In genomic region chr6:96116534-96117272, GRCm38 (mm10) we compare ENCODE assay signal across 8 mouse cellular contexts. TPM values are rescaled to one million over a fixed set of nuclear protein-coding genes. Genes with fewer than 3 reads are reported as not detected.
A peak's percentile ranks its signal among the peaks of the same experiment; 100 is the strongest.
DNase-seq lines count a peak whose midpoint lies in the region; ATAC-seq and TF ChIP-seq lines count a peak whose summit lies in the region.

No protein-coding gene starts in this region.

- 0 out of 2 replicates have a peak, but pooled peaks have one; percentile 37 for ATAC-seq in cerebellum, adult (ENCODE audit: insufficient number of reproducible peaks, low FRiP score, low TSS enrichment)
- ATAC-seq in common myeloid progenitor, adult 5-6 weeks (replicated peaks; ENCODE audit: low read depth, poor library complexity, severe bottlenecking): peak; percentile 67
- ATAC-seq in kidney, embryonic 14.5 days (ENCODE audit: low FRiP score, low TSS enrichment): peak; percentile 90
- ATAC-seq in limb, embryonic 14.5 days (ENCODE audit: low FRiP score, low read depth): peak; percentile 56

- H3K4me1 ChIP-seq in heart, embryonic 10.5 days: 0 out of 2 replicates have a peak, but pooled peaks cover 4% of the 10 kb centered on the region
- H3K4me1 ChIP-seq in kidney, embryonic 14.5 days (ENCODE audit: control insufficient read depth, insufficient read depth, low read length): peaks cover 5% of the 10 kb centered on the region; the same call in 1 of the 2 replicates
- 0 out of 2 replicates have a peak, but pooled peaks cover 3% of the 10 kb centered on the region for H3K4me1 ChIP-seq in limb, embryonic 14.5 days (ENCODE audit: control insufficient read depth, insufficient read depth, low read length)

- peak overlapping the region; percentile 75 for H3K9ac ChIP-seq in kidney, embryonic 14.5 days (ENCODE audit: low read depth, low read length)
- H3K9ac ChIP-seq in limb, embryonic 14.5 days (ENCODE audit: low read depth, low read length, severe bottlenecking): peak overlapping the region; percentile 79

- no peak for DNase-seq in cerebellum, adult 11-12 months
- DNase-seq in heart, embryonic 10.5 days (ENCODE audit: low spot score): peak; percentile 83
- DNase-seq in limb, embryonic 14.5 days (ENCODE audit: low spot score): no peak
- peak; percentile 22 for DNase-seq in urinary bladder, adult 2 months (ENCODE audit: low spot score)

- H3K4me3 ChIP-seq in heart, embryonic 10.5 days: peak overlapping the region; percentile 64
- H3K4me3 ChIP-seq in kidney, embryonic 14.5 days (ENCODE audit: low read length): peak overlapping the region; percentile 61
- peak overlapping the region; percentile 62 for H3K4me3 ChIP-seq in limb, embryonic 14.5 days (replicated peaks; ENCODE audit: low read length)
- peak overlapping the region; percentile 33 for H3K4me3 ChIP-seq in myocyte

- no peaks in the 10 kb centered on the region for H3K79me2 ChIP-seq in myocyte (ENCODE audit: control insufficient read depth, insufficient read depth)

- H3K4me2 ChIP-seq in kidney, embryonic 14.5 days (replicated peaks; ENCODE audit: low read depth, low read length): peak overlapping the region; percentile 75
- H3K4me2 ChIP-seq in limb, embryonic 14.5 days (replicated peaks; ENCODE audit: low read depth, low read length, severe bottlenecking): peak overlapping the region; percentile 92
- H3K4me2 ChIP-seq in myocyte (ENCODE audit: low read depth): peak overlapping the region; percentile 72

- peak overlapping the region; percentile 67 for H3K27ac ChIP-seq in heart, embryonic 10.5 days
- peak overlapping the region; percentile 37; the same call in 1 of the 2 replicates for H3K27ac ChIP-seq in kidney, embryonic 14.5 days (ENCODE audit: low read depth, low read length)
- H3K27ac ChIP-seq in limb, embryonic 14.5 days (replicated peaks; ENCODE audit: low read depth, low read length): peak overlapping the region; percentile 22

- peak overlapping the region; percentile 63 for H3ac ChIP-seq in myocyte (ENCODE audit: control insufficient read depth, insufficient read length)

- H3K36me3 ChIP-seq in heart, embryonic 10.5 days: no peaks in the 10 kb centered on the region
- H3K36me3 ChIP-seq in kidney, embryonic 14.5 days (ENCODE audit: control insufficient read depth, insufficient read depth, low read length): no peaks in the 10 kb centered on the region
- no peaks in the 10 kb centered on the region for H3K36me3 ChIP-seq in limb, embryonic 14.5 days (ENCODE audit: control insufficient read depth, insufficient read depth, low read length)
- no peaks in the 10 kb centered on the region for H3K36me3 ChIP-seq in myocyte (ENCODE audit: control insufficient read depth, insufficient read depth)

- WGBS in heart, embryonic 10.5 days: 1% methylated on average over 32 of the region's 32 CpGs
- WGBS in kidney, embryonic 14.5 days: under 1% methylated on average over 31 of the region's 32 CpGs
- under 1% methylated on average over 32 of the region's 32 CpGs for WGBS in limb, embryonic 14.5 days

- no peak for TF ChIP-seq POLR2A in limb, embryonic 14.5 days (IDR thresholded peaks at IDR 0.05; ENCODE audit: borderline replicate concordance, extremely low read depth, insufficient read depth, insufficient read length)
- no peak for TF ChIP-seq POLR2A in myocyte (IDR thresholded peaks at IDR 0.05; ENCODE audit: insufficient read length, low read depth)

- no peaks in the 10 kb centered on the region for H3K9me3 ChIP-seq in heart, embryonic 10.5 days
- H3K9me3 ChIP-seq in kidney, embryonic 14.5 days (ENCODE audit: control insufficient read depth, low read length): no peaks in the 10 kb centered on the region
- no peaks in the 10 kb centered on the region for H3K9me3 ChIP-seq in limb, embryonic 14.5 days (ENCODE audit: control insufficient read depth, low read length)

- H3K27me3 ChIP-seq in heart, embryonic 10.5 days (ENCODE audit: insufficient read depth, poor library complexity, severe bottlenecking): no peaks in the 10 kb centered on the region; the same call in 1 of the 2 replicates
- no peaks in the 10 kb centered on the region for H3K27me3 ChIP-seq in kidney, embryonic 14.5 days (ENCODE audit: control insufficient read depth, insufficient read depth, low read length)
- no peaks in the 10 kb centered on the region for H3K27me3 ChIP-seq in limb, embryonic 14.5 days (ENCODE audit: control insufficient read depth, insufficient read depth, low read length)
- H3K27me3 ChIP-seq in myocyte (ENCODE audit: control insufficient read depth, insufficient read depth, insufficient read length): no peaks in the 10 kb centered on the region

TF ChIP-seq in myocyte, 11 proteins besides CTCF, POLR2A, EP300 and RAD21:
- TF ChIP-seq MYOD1 (IDR thresholded peaks at IDR 0.05; ENCODE audit: control insufficient read depth in 1 of 3, insufficient read length in 2 of 3, low read depth in 2 of 3) (no peak), E2F4 (IDR thresholded peaks at IDR 0.05; ENCODE audit: insufficient read depth) (no peak), USF1 (IDR thresholded peaks at IDR 0.05; ENCODE audit: low read depth) (no peak), SRF (IDR thresholded peaks at IDR 0.05; ENCODE audit: control insufficient read depth, insufficient read length, low read depth) (no peak), TCF3 (IDR thresholded peaks at IDR 0.05; ENCODE audit: insufficient read length, low read depth) (no peak), MAX (IDR thresholded peaks at IDR 0.05; ENCODE audit: low read depth) (no peak), CEBPB (IDR thresholded peaks at IDR 0.05; ENCODE audit: insufficient read depth, poor library complexity, severe bottlenecking) (no peak), MYOG (IDR thresholded peaks at IDR 0.05; ENCODE audit: control insufficient read depth in 1 of 3, insufficient read depth in 1 of 3, insufficient read length in 2 of 3, low read depth in 2 of 3) (no peak), TCF12 (IDR thresholded peaks at IDR 0.05; ENCODE audit: insufficient read depth, poor library complexity, severe bottlenecking) (no peak), REST (IDR thresholded peaks at IDR 0.05; ENCODE audit: insufficient read depth, insufficient read length) (no peak)

RNA-seq across cellular contexts. Expression of gene Fam19a1, which starts 3.7 kb away (rescaled TPM):
- total RNA-seq in common myeloid progenitor, adult 5-6 weeks (2017): not detected in 2 replicates
- 0.34 and 0.79 TPM in 2 replicates for polyA plus RNA-seq in heart, embryonic 10.5 days (2016; fragmentation: Nextera tagmentation; extraction: Ambion mirVana)
- 6.2 and 7.5 TPM in 2 replicates for polyA plus RNA-seq in kidney, embryonic 14.5 days (2014; fragmentation: Nextera tagmentation; extraction: Ambion mirVana)
- polyA plus RNA-seq in limb, embryonic 14.5 days (2012; rRNA removed): 0.89 and 1.0 TPM in 2 replicates
- polyA plus RNA-seq in limb, embryonic 14.5 days (2014; fragmentation: Nextera tagmentation; extraction: Ambion mirVana): 3.4 and 6.0 TPM in 2 replicates
- polyA plus RNA-seq in myocyte (2012; fragmentation: generic; extraction: Trizol): 0.02 TPM
- 0.04 and 0.18 TPM in 2 replicates for polyA plus RNA-seq in urinary bladder, adult 2 months (2012; rRNA removed)

RNA-seq across cellular contexts. Expression of gene 1700123L14Rik, which starts 49.3 kb away (rescaled TPM):
- total RNA-seq in common myeloid progenitor, adult 5-6 weeks (2017): not detected in 2 replicates
- not detected in 2 replicates for polyA plus RNA-seq in heart, embryonic 10.5 days (2016; fragmentation: Nextera tagmentation; extraction: Ambion mirVana)
- polyA plus RNA-seq in kidney, embryonic 14.5 days (2014; fragmentation: Nextera tagmentation; extraction: Ambion mirVana): not detected in 2 replicates
- polyA plus RNA-seq in limb, embryonic 14.5 days (2012; rRNA removed): not detected in 2 replicates
- polyA plus RNA-seq in limb, embryonic 14.5 days (2014; fragmentation: Nextera tagmentation; extraction: Ambion mirVana): 0.15 TPM in 1 of 2 replicates, not detected in the other
- not detected for polyA plus RNA-seq in myocyte (2012; fragmentation: generic; extraction: Trizol)
- 0.06 TPM in 1 of 2 replicates, not detected in the other for polyA plus RNA-seq in urinary bladder, adult 2 months (2012; rRNA removed)

Comparison
In these comparisons a context has a peak if more than half of its experiments do, and no peak if none do; other contexts are left out.
1. ATAC-seq: peak in every context shown above with its lines; median percentile 90 in kidney, embryonic 14.5 days; 67 in common myeloid progenitor, adult 5-6 weeks; 56 in limb, embryonic 14.5 days; 37 in cerebellum, adult.
2. DNase-seq: peak in heart, embryonic 10.5 days (single experiment) and urinary bladder, adult 2 months (single experiment); none in cerebellum, adult 11-12 months (single experiment) and limb, embryonic 14.5 days (single experiment).
3. Peak in every context shown above with its lines, with median percentiles within 50 percentile points of each other: H3K27ac ChIP-seq, H3K4me3 ChIP-seq and H3K4me2 ChIP-seq.